Mouse (Mus musculus) gastrocnemius, adult 2 months (tissue): ENCODE results near the gene Smap2. TPM values are rescaled to one million over a fixed set of nuclear protein-coding genes. Genes with fewer than 3 reads are reported as not detected.

ENCODE experiments used
- DNase-seq: peaks from one replicate; pipeline ENCODE4 v3.0.0; 2022
- H3K27ac ChIP-seq: fragments of 200-600 bp; 2 replicates; pipeline ENCODE4 v1.8.1; 2022; ENCODE audit warnings: mild to moderate bottlenecking
- H3K4me3 ChIP-seq: fragments of 200-600 bp; 2 replicates; pipeline ENCODE4 v1.8.1; 2022; ENCODE audit warnings: mild to moderate bottlenecking, moderate library complexity
- CTCF ChIP-seq: fragments of 200-600 bp; IDR thresholded peaks from 2 replicates; pipeline ENCODE4 v1.8.1; 2022; ENCODE audit warnings: antibody characterized with exemption, mild to moderate bottlenecking, moderate library complexity
- intact Hi-C: fragments of 180-260 bp; cut with DNase I; formaldehyde crosslinking; loops from one replicate; pipeline ENCODE4 v1.15.1; 2025
- total RNA-seq, 2 experiments: library from RNA; stranded (reverse); gene quantifications; 2 replicates each; pipeline ENCODE4 v1.2.3; 2021

Gene Smap2
- total RNA-seq, 2 experiments from 2014 or later = 10.8 to 18.2 TPM

DNA sequence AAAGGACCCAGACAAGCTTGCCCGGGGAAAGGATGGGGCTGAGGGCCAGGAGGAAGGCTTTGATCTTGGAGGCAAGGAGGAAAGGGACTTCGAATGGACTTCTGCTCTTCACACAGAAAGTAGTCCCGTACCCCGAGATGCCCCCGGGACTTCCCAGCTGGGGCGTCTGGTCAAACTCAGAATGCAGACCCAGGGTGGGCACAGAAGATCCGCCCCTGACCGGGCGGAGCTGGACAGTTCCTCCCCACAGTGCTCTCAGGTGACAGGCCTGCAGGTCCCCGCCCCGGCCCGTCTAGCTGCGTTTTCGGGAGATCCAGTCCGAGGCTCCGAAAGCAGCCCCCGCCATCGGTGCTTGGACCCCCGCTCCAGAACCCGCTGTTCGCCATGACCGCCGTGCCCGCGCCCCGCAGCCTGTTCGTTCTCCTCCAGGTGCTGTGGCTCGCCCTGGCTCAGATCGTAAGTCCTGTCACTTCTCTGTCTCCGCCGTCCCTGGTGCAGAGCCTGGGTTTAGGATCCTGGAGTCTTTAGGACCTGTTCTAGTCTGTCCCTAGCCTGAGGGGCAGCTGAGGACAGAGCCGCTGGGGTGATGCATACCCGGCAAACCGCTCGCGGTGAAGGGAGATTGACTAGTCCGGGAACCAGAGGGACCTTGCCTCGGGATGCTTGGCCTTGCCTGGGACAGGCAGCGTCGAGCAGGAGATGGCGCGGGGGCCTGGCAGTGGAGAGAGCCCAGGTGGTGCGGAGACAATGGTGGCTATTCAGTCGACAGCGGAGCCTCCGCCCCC, 22.5 kb upstream of the Smap2 start, which contains the start of gene Col9a2:
TSS of gene Col9a2 (plus strand) at position 55 of the 785 bp plus-strand sequence.
- DNase-seq = no peak
- peak within 1 kb of the TSS; percentile 59 for H3K4me3 ChIP-seq
- TF ChIP-seq CTCF = no peak
- no peak within 1 kb of the TSS for H3K27ac ChIP-seq
- intact Hi-C loops = loop anchor here (2.0 kb wide), 1 partner anchor 53 kb away; no protein-coding TSS in a partner anchor

DNA sequence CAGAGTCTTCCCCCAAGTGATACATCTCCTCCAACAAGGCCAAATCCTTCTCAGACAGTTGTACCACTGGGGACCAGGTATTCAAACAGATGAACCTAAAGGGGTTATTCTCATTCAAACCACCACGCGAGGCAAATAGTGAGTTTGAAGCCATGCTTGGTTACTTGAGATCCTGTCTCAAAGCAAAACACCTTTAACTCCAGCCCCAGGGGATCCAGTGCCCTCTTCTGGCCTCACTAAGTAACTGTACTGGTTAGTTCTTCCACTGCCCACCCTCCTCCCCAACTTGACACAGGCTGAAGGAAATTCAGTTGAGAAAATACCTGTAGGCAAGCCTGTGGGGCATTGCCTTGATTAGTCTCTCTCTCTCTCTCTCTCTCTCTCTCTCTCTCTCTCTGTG, 16.0 kb upstream of the Smap2 start:
- no peak overlapping the region for H3K4me3 ChIP-seq
- TF ChIP-seq CTCF = peak; percentile 22; the same call in 1 of the 2 replicates
- intact Hi-C loops = loop anchor here (5.0 kb wide), 1 partner anchor 46 kb away; no protein-coding TSS in a partner anchor
- no peak overlapping the region for H3K27ac ChIP-seq
- DNase-seq = no peak

DNA sequence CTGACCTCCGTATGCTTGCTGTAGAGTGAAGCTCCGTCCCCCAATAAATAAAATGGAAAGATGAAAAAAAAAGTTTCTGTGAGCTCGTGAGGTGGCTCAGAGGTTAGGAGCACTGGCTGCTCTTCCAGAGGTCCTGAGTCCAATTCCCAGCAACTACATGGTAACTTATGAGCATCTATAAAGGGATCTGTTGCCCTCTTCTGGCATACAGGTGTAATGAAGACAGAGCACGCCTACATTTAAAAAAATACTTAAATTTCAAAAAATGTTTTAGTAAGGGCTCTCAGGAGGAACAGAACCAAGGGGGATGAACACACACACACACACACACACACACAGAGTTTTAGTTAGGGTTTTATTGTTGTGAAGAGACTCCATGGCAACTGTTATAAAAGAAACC, 14.4 kb upstream of the Smap2 start:
- Histone ChIP-seq H3K27ac (no peak overlapping the region), H3K4me3 (no peak overlapping the region)
- DNase-seq = no peak
- TF ChIP-seq CTCF = peak; percentile 37
- intact Hi-C loops = loop anchor here (5.0 kb wide), 1 partner anchor 44 kb away; no protein-coding TSS in a partner anchor

DNA sequence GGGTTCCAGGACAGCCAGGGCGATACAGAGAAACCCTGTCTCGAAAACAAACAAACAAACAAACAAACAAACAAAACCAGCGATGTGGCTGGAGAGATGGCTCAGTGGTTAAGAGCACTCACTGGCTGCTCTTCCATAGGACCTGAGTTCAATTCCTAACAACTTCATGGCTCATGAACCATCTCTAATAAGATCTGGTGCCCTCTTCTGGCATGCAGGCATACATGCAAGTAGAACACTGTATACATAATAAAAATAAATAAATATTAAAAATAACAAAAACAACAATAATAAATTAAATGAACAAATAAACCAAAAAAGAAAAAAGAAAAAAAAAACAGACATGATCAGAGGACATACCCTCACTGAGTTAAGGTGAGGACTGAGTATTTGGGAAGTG, 12.6 kb upstream of the Smap2 start:
- no peak for DNase-seq
- intact Hi-C loops = loop anchor here (2.0 to 5.0 kb wide), 2 partner anchors 42 to 203 kb away; no protein-coding TSS in a partner anchor
- TF ChIP-seq CTCF = peak; percentile 21; the same call in 1 of the 2 replicates
- Histone ChIP-seq H3K27ac (no peak overlapping the region), H3K4me3 (no peak overlapping the region)

DNA sequence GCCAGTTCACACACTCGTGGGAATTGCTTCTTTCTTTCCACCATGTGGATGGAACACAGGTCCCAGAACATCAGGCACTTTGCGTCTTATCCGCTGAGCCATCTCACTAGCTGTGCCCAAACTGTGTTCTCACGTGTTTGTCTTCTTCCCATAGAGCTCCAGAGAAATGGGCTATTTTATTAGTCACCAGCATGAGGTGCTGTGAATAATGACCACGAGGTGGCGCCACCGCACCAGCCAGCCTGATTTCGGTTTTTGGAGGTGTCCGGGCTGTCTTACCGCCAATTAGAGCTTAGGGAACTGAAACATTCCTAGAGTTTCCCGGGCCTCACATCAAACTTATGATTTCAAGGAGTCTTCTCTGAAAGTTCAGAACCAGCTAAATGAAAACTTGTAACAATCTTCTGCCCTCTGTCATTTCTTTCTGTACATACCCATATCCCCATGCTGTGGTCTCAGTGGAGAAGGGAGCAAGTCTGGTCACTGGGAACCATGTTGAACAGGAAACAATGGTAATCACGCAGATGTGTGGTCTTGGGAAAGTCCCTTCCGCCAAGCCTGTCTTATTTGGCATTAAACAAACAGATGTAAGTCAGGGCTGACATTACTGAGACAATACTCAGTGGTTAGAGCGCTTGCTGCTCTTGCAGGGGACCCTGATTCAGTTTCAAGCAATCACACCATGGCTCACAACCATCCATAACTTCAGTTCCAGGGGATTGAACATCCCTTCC, 11.8 kb upstream of the Smap2 start:
- H3K27ac ChIP-seq = no peak overlapping the region
- peak; percentile 74 for DNase-seq
- TF ChIP-seq CTCF = peak; percentile 85
- H3K4me3 ChIP-seq = no peak overlapping the region
- intact Hi-C loops = loop anchor here (2.0 kb wide), 1 partner anchor 204 kb away; no protein-coding TSS in a partner anchor

DNA sequence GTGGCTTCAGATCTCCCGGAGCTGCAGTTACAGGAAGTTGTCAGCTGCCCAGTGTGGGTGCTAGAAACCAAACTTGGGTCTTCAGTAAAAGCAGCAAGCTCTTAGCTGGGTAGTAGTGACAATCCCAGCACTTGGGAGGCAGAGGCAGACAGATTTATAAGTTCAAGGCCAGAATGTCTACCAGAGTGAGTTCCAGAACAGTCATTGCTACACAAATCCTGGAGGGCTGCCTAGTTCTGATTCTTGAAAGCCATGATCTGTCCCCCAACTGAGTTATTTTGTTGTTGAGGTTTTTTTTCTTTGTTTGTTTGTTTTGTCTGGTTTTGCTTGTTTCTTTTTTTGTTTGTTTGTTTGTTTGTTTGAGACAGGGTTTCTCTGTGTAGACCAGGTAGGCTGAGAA, 11.1 kb upstream of the Smap2 start:
- no peak for TF ChIP-seq CTCF
- intact Hi-C loops = loop anchor here (2.0 kb wide), 1 partner anchor 205 kb away; no protein-coding TSS in a partner anchor

DNA sequence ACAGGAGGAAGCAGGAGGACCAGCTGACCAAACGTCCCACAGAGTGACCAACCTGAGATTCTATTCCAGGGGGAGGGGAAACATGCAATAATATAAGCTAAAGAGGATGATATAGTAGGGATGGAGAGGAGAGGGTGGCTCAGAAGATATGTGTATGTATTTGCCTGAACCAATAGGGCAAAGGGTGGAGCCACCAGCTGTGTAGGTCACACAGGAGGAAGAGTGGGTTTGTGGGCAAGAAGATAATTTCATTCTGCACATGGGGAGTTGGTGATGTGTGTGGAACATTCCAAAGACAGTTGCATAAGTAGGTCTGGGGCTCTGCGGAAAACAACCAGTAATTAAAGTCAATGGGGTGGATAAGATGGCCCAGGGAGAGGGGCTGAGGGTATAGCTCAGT, 8.6 kb upstream of the Smap2 start:
- Histone ChIP-seq H3K27ac (no peak overlapping the region), H3K4me3 (no peak overlapping the region)
- no peak for TF ChIP-seq CTCF
- intact Hi-C loops = no loop called here
- DNase-seq = no peak

More for the DNA sequence above, 11.1 kb upstream of the Smap2 start:
- Histone ChIP-seq H3K4me3 (no peak overlapping the region), H3K27ac (no peak overlapping the region)
- DNase-seq = no peak

DNA sequence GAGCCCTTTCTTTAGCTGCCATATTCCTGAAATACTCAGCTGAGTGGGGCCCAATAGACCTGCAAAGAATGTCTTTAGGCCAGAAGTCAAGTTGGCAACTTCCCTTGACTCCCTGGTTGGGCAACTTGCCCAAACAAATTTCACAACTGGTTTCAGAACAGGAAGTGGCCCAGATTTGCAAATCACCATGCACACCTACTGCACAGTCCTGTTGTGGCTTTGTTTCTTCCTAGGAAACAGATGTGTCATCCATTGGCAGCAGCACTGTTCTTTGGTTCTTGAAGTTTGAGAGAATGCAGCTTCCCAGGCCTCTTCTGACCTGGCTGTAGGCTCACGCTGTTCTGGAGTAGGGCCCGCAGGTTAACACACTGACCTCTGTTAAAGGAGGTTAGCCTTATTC, 6.9 kb upstream of the Smap2 start:
- TF ChIP-seq CTCF = no peak
- DNase-seq = no peak
- Histone ChIP-seq H3K4me3 (no peak overlapping the region), H3K27ac (no peak overlapping the region)
- intact Hi-C loops = no loop called here

DNA sequence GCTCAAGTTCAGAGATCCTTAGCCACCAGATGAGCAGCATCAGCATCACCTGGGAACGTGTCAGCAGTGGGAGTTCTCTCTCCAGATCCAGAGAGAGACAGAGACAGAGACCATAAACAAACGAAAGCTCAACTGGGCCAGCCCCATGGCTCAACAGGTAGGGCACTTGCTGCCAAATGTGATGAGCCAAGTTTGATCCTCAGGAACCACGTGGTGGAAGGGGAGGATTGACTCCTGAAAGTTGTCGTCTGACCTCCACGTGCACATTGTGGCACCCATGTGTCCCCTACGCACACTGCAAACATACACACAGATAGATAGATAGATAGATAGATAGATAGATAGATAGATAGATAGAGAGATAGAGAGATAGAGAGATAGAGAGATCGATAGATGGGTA, 6.4 kb upstream of the Smap2 start:
- Histone ChIP-seq H3K27ac (no peak overlapping the region), H3K4me3 (no peak overlapping the region)
- intact Hi-C loops = no loop called here
- no peak for TF ChIP-seq CTCF
- no peak for DNase-seq

DNA sequence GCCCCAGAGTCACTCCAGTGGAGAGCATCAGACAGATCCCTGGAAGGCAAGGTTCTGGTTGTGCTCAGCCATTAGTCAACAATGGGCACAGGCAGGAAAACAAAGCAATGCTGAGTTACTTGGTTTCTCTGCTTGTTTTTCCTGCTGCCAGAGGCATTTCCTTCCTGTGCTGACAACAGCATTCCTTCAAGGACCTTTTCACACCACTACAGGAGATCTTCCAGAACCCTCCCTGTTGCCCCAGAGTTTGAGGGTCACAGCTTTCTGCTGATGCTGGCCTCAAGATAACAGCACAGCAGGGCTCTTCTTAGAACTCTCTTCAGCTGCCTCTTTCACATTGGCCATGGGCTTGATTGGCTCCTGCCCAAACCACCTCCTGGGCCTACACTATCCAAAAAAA, 4.9 kb upstream of the Smap2 start:
- TF ChIP-seq CTCF = no peak
- DNase-seq = no peak
- Histone ChIP-seq H3K4me3 (no peak overlapping the region), H3K27ac (no peak overlapping the region)
- intact Hi-C loops = no loop called here

DNA sequence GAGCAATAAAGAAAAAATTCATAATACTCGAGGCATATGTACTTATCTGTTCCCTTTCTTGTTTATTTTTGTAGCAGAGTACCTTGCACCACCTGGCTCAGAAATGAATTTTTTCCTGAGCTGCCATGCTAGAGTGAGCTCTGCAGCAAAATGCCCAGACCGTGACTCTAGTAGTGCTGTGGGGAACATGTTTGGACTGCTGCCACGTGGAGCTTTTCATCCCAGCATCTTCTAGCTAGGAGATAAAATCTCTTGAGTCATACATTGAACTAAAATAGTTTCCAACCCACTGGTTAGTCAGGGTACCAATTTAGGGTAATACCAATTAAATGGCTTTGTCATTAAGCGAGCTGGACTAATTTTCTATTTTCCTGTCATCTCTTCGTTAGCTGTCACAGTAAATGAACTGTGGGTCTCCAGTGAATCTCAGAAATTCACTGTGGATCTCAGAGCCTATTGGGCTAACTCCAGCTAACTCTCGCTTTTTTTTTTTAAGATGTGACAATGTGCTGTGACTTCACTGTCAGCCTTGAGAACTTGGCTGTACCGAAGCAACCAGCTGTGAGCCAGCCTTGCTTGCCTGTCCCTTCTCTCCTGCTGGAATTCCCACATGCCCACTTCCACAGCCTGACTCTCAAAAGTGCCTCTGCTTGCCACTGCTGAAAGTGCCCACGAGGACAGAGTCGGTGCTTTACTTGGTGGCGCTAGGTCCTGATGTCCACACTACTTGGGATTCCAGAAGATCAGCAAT, 3.2 kb upstream of the Smap2 start:
- Histone ChIP-seq H3K4me3 (no peak overlapping the region), H3K27ac (no peak overlapping the region)
- TF ChIP-seq CTCF = no peak
- intact Hi-C loops = no loop called here
- DNase-seq = no peak

DNA sequence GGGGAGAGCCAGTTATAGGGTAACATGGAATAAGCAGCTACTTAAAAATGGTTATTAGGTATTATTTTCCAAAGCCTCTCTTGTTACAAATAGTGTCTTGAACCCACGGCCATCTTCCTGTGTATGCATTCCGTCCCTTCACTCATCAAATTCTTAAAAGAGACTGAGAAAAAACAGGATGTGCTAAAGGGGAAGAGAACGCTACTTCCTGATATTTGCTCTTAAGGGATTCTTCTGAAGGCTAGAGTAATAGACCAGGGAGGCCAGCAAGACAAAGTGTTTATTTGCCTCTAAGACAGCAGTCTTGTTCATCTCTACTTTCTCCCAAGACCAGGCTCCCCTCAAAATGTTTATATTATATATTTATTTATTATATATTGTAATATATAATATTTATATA, 1.2 kb upstream of the Smap2 start:
- intact Hi-C loops = no loop called here

More for the DNA sequence above, 1.2 kb upstream of the Smap2 start:
- DNase-seq = no peak
- TF ChIP-seq CTCF = no peak
- Histone ChIP-seq H3K4me3 (no peak overlapping the region), H3K27ac (no peak overlapping the region)
